Mouse (Mus musculus) E14TG2a.4 (cell line): Measurements from ENCODE around the gene H2afy2.

Experiments used
- CTCF ChIP-seq: conservative IDR thresholded peaks from 2 replicates; pipeline ENCODE4 v1.5.1; 2014; ENCODE audit warnings: low read length
- NANOG ChIP-seq: IDR thresholded peaks from 2 replicates; pipeline ENCODE4 v1.6.1; 2014; ENCODE audit warnings: borderline replicate concordance, low read length, mixed read lengths

DNA sequence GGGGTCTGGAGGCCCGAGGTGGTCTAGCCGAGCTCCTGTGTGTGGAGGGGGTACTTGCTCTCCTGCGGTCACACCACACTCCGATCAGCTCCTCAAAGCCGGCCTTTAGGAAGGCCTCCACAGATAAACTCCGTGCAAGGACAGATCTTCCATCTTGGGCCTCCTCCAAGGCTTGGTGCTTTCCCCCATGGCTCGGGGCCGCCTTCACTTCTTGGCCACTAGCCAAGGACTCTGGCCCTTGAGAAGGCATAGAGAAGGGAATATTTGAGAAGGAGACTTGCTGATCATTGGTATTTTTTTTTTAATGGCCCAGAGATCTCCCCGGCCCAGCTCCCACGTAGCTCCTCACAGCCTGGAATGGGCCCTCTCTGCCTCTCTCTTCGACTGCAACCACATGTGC is 48.8 kb upstream of the H2afy2 start:
- TF ChIP-seq CTCF: no peak
- TF ChIP-seq NANOG: no peak
